Mouse (Mus musculus): Measurements from ENCODE around the gene Zfyve27. TPM values are rescaled to one million over a fixed set of nuclear protein-coding genes. Genes with fewer than 3 reads are reported as not detected.

The Zfyve27 gene
- polyA plus RNA-seq, 1 experiment from 2014 or later, result 56.4 TPM

- peaks cover 33% of the 10 kb centered on the region for H3K27me3 ChIP-seq (replicated peaks; ENCODE audit: control insufficient read depth, insufficient read depth, low read length)
- H3K27ac ChIP-seq (ENCODE audit: low read depth, low read length), result no peak overlapping the region
- ATAC-seq, result no peak
- no peaks in the 10 kb centered on the region for H3K9me3 ChIP-seq (ENCODE audit: control insufficient read depth, low read length)
- no peaks in the 10 kb centered on the region for H3K36me3 ChIP-seq (ENCODE audit: control insufficient read depth, insufficient read depth, low read length)
- no peak overlapping the region for H3K4me3 ChIP-seq (ENCODE audit: low read length)
- peaks cover 13% of the 10 kb centered on the region for H3K4me1 ChIP-seq (ENCODE audit: control insufficient read depth, insufficient read depth, low read depth, low read length)
- H3K9ac ChIP-seq (ENCODE audit: low read depth, low read length), result no peak overlapping the region
- H3K4me2 ChIP-seq (ENCODE audit: low read length), result no peak overlapping the region
- 69% methylated on average over 8 of the region's 8 CpGs for WGBS
These were observed 41.5 kb downstream of the Zfyve27 start for GRCm38 (mm10) chr19:42205201-42205600.

GRCm38 (mm10) chr19:42209485-42209884 lies 45.7 kb downstream of the Zfyve27 start:
- WGBS, result 53% methylated on average over 7 of the region's 7 CpGs
- Histone ChIP-seq H3K4me2 (ENCODE audit: low read length) (no peak overlapping the region), H3K27me3 (replicated peaks; ENCODE audit: control insufficient read depth, insufficient read depth, low read length) (no peaks in the 10 kb centered on the region), H3K9me3 (ENCODE audit: control insufficient read depth, low read length) (no peaks in the 10 kb centered on the region), H3K4me3 (ENCODE audit: low read length) (no peak overlapping the region), H3K4me1 (ENCODE audit: control insufficient read depth, insufficient read depth, low read depth, low read length) (no peaks in the 10 kb centered on the region), H3K27ac (ENCODE audit: low read depth, low read length) (no peak overlapping the region), H3K36me3 (ENCODE audit: control insufficient read depth, insufficient read depth, low read length) (no peaks in the 10 kb centered on the region), H3K9ac (ENCODE audit: low read depth, low read length) (no peak overlapping the region)
- ATAC-seq, result peak; percentile 62; the same call in 1 of the 2 replicates

- Histone ChIP-seq H3K36me3 (ENCODE audit: control insufficient read depth, insufficient read depth, low read length) (no peaks in the 10 kb centered on the region), H3K4me3 (ENCODE audit: low read length) (no peak overlapping the region), H3K9ac (ENCODE audit: low read depth, low read length) (no peak overlapping the region), H3K4me2 (ENCODE audit: low read length) (no peak overlapping the region), H3K4me1 (ENCODE audit: control insufficient read depth, insufficient read depth, low read depth, low read length) (no peaks in the 10 kb centered on the region), H3K27ac (ENCODE audit: low read depth, low read length) (no peak overlapping the region), H3K9me3 (ENCODE audit: control insufficient read depth, low read length) (no peaks in the 10 kb centered on the region), H3K27me3 (replicated peaks; ENCODE audit: control insufficient read depth, insufficient read depth, low read length) (no peaks in the 10 kb centered on the region)
- ATAC-seq, result no peak
- WGBS, result 62% methylated on average over 6 of the region's 6 CpGs
These were observed 46.2 kb downstream of the Zfyve27 start for GRCm38 (mm10) chr19:42209976-42210375.

GRCm38 (mm10) chr19:42211936-42212335 lies 48.2 kb downstream of the Zfyve27 start:
- WGBS, result 30% methylated on average over 8 of the region's 8 CpGs
- no peak overlapping the region for H3K9ac ChIP-seq (ENCODE audit: low read depth, low read length)
- no peak overlapping the region for H3K4me2 ChIP-seq (ENCODE audit: low read length)
- no peak overlapping the region for H3K4me3 ChIP-seq (ENCODE audit: low read length)
- H3K4me1 ChIP-seq (ENCODE audit: control insufficient read depth, insufficient read depth, low read depth, low read length), result no peaks in the 10 kb centered on the region
- no peaks in the 10 kb centered on the region for H3K9me3 ChIP-seq (ENCODE audit: control insufficient read depth, low read length)
- no peak for ATAC-seq
- no peaks in the 10 kb centered on the region for H3K27me3 ChIP-seq (replicated peaks; ENCODE audit: control insufficient read depth, insufficient read depth, low read length)
- no peaks in the 10 kb centered on the region for H3K36me3 ChIP-seq (ENCODE audit: control insufficient read depth, insufficient read depth, low read length)
- H3K27ac ChIP-seq (ENCODE audit: low read depth, low read length), result no peak overlapping the region

GRCm38 (mm10) chr19:42214601-42215000 lies 50.9 kb downstream of the Zfyve27 start:
- Histone ChIP-seq H3K4me3 (ENCODE audit: low read length) (no peak overlapping the region), H3K27me3 (replicated peaks; ENCODE audit: control insufficient read depth, insufficient read depth, low read length) (no peaks in the 10 kb centered on the region), H3K9me3 (ENCODE audit: control insufficient read depth, low read length) (no peaks in the 10 kb centered on the region), H3K36me3 (ENCODE audit: control insufficient read depth, insufficient read depth, low read length) (no peaks in the 10 kb centered on the region), H3K27ac (ENCODE audit: low read depth, low read length) (no peak overlapping the region), H3K4me2 (ENCODE audit: low read length) (no peak overlapping the region), H3K4me1 (ENCODE audit: control insufficient read depth, insufficient read depth, low read depth, low read length) (no peaks in the 10 kb centered on the region), H3K9ac (ENCODE audit: low read depth, low read length) (no peak overlapping the region)
- ATAC-seq, result no peak
- 83% methylated on average over 2 of the region's 2 CpGs for whole genome bisulfite sequencing

- H3K27me3 ChIP-seq (replicated peaks; ENCODE audit: control insufficient read depth, insufficient read depth, low read length), result no peaks in the 10 kb centered on the region
- H3K27ac ChIP-seq (ENCODE audit: low read depth, low read length), result no peak overlapping the region
- WGBS, result 73% methylated on average over 7 of the region's 7 CpGs
- no peaks in the 10 kb centered on the region for H3K9me3 ChIP-seq (ENCODE audit: control insufficient read depth, low read length)
- H3K4me3 ChIP-seq (ENCODE audit: low read length), result no peak overlapping the region
- H3K4me1 ChIP-seq (ENCODE audit: control insufficient read depth, insufficient read depth, low read depth, low read length), result no peaks in the 10 kb centered on the region
- no peak overlapping the region for H3K9ac ChIP-seq (ENCODE audit: low read depth, low read length)
- peak; percentile 60 for ATAC-seq
- no peaks in the 10 kb centered on the region for H3K36me3 ChIP-seq (ENCODE audit: control insufficient read depth, insufficient read depth, low read length)
- no peak overlapping the region for H3K4me2 ChIP-seq (ENCODE audit: low read length)
These were observed 53.1 kb downstream of the Zfyve27 start for GRCm38 (mm10) chr19:42216699-42217373.

- ATAC-seq, result peak; percentile 69
- H3K27me3 ChIP-seq (replicated peaks; ENCODE audit: control insufficient read depth, insufficient read depth, low read length), result no peaks in the 10 kb centered on the region
- no peaks in the 10 kb centered on the region for H3K4me1 ChIP-seq (ENCODE audit: control insufficient read depth, insufficient read depth, low read depth, low read length)
- H3K36me3 ChIP-seq (ENCODE audit: control insufficient read depth, insufficient read depth, low read length), result no peaks in the 10 kb centered on the region
- no peak overlapping the region for H3K27ac ChIP-seq (ENCODE audit: low read depth, low read length)
- H3K4me2 ChIP-seq (ENCODE audit: low read length), result no peak overlapping the region
- 13% methylated on average over 2 of the region's 2 CpGs for WGBS
- H3K9me3 ChIP-seq (ENCODE audit: control insufficient read depth, low read length), result no peaks in the 10 kb centered on the region
- H3K9ac ChIP-seq (ENCODE audit: low read depth, low read length), result no peak overlapping the region
- H3K4me3 ChIP-seq (ENCODE audit: low read length), result no peak overlapping the region
These were observed 53.6 kb downstream of the Zfyve27 start for GRCm38 (mm10) chr19:42217374-42217763.

GRCm38 (mm10) chr19:42226451-42226850 lies 62.7 kb downstream of the Zfyve27 start:
- Histone ChIP-seq H3K36me3 (ENCODE audit: control insufficient read depth, insufficient read depth, low read length) (no peaks in the 10 kb centered on the region), H3K4me3 (ENCODE audit: low read length) (no peak overlapping the region), H3K27me3 (replicated peaks; ENCODE audit: control insufficient read depth, insufficient read depth, low read length) (no peaks in the 10 kb centered on the region), H3K9me3 (ENCODE audit: control insufficient read depth, low read length) (no peaks in the 10 kb centered on the region), H3K27ac (ENCODE audit: low read depth, low read length) (no peak overlapping the region), H3K9ac (ENCODE audit: low read depth, low read length) (no peak overlapping the region), H3K4me2 (ENCODE audit: low read length) (no peak overlapping the region), H3K4me1 (ENCODE audit: control insufficient read depth, insufficient read depth, low read depth, low read length) (no peaks in the 10 kb centered on the region; the same call in 1 of the 2 replicates)
- WGBS, result 89% methylated on average over 10 of the region's 10 CpGs
- ATAC-seq, result no peak

- no peak overlapping the region for H3K4me2 ChIP-seq (ENCODE audit: low read length)
- no peaks in the 10 kb centered on the region for H3K9me3 ChIP-seq (ENCODE audit: control insufficient read depth, low read length)
- no peak overlapping the region for H3K9ac ChIP-seq (ENCODE audit: low read depth, low read length)
- H3K27ac ChIP-seq (ENCODE audit: low read depth, low read length), result no peak overlapping the region
- H3K4me1 ChIP-seq (ENCODE audit: control insufficient read depth, insufficient read depth, low read depth, low read length), result no peaks in the 10 kb centered on the region; the same call in 1 of the 2 replicates
- ATAC-seq, result no peak
- no peak overlapping the region for H3K4me3 ChIP-seq (ENCODE audit: low read length)
- WGBS, result 59% methylated on average over 17 of the region's 17 CpGs
- H3K36me3 ChIP-seq (ENCODE audit: control insufficient read depth, insufficient read depth, low read length), result no peaks in the 10 kb centered on the region
- no peaks in the 10 kb centered on the region for H3K27me3 ChIP-seq (replicated peaks; ENCODE audit: control insufficient read depth, insufficient read depth, low read length)
These were observed 65.9 kb downstream of the Zfyve27 start for GRCm38 (mm10) chr19:42229499-42230287.

Measured in hindbrain, embryonic 16.5 days (tissue).